Mouse (Mus musculus) T-helper 17 cell (primary cell): ENCODE data around the gene Acap1.

Experiments
- in situ Hi-C, 2 experiments: fragments of 300-600 bp; cut with MboI, MseI; formaldehyde crosslinking; loops; 1 replicate in 1 of 2; 2 replicates in 1 of 2; pipeline ENCODE4 v1.15.1; 2025; ENCODE audit warnings: high pct_unique_total_duplicates in 2 of 2

Acap1 gene

GRCm38 (mm10) chr11:69846738-69847688, 48.3 kb downstream of the Acap1 start:
- in situ Hi-C loops = no loop called here

GRCm38 (mm10) chr11:69846198-69846680, 49.1 kb downstream of the Acap1 start, which contains the start of gene Plscr3:
Gene Plscr3, plus strand, starts transcription at chr11:69846376.
- in situ Hi-C loops = no loop called here

- in situ Hi-C loops = loop anchor here in 1 of 2 experiments (5.0 kb wide), 1 partner anchor 81 kb away; the partner anchor contains the start of gene Polr2a
Measured at GRCm38 (mm10) chr11:69838714-69839104, 56.6 kb downstream of the Acap1 start.

- in situ Hi-C loops = loop anchor here in 1 of 2 experiments (5.0 kb wide), 1 partner anchor 81 kb away; the partner anchor contains the start of gene Polr2a
Measured at GRCm38 (mm10) chr11:69837952-69838713, 57.2 kb downstream of the Acap1 start, which contains the start of gene Tmem256. Gene Tmem256, plus strand, starts transcription at chr11:69838514.

- in situ Hi-C loops = loop anchor here in 1 of 2 experiments (5.0 kb wide), 1 partner anchor 80 kb away; the partner anchor contains the start of gene Polr2a
Measured at GRCm38 (mm10) chr11:69837604-69837951, 57.8 kb downstream of the Acap1 start, which contains the start of gene Nlgn2. Gene Nlgn2, minus strand, starts transcription at chr11:69837784.

GRCm38 (mm10) chr11:69836703-69837576, 58.4 kb downstream of the Acap1 start:
- in situ Hi-C loops = loop anchor here in 1 of 2 experiments (5.0 kb wide), 1 partner anchor 80 kb away; the partner anchor contains the start of gene Polr2a

- in situ Hi-C loops = loop anchor here in 1 of 2 experiments (5.0 kb wide), 1 partner anchor 79 kb away; the partner anchor contains the start of gene Polr2a
Measured at GRCm38 (mm10) chr11:69835966-69836335, 59.4 kb downstream of the Acap1 start.

GRCm38 (mm10) chr11:69835326-69835965, 59.9 kb downstream of the Acap1 start:
- in situ Hi-C loops = loop anchor here in 1 of 2 experiments (5.0 kb wide), 1 partner anchor 78 kb away; the partner anchor contains the start of gene Polr2a

GRCm38 (mm10) chr11:69834001-69834549, 61.3 kb downstream of the Acap1 start:
- in situ Hi-C loops = no loop called here

- in situ Hi-C loops = no loop called here
Measured at GRCm38 (mm10) chr11:69833554-69833953, 61.8 kb downstream of the Acap1 start.
